Mouse (Mus musculus) induced T-regulatory cell, adult 2 months (primary cell): ENCODE measurements around the gene Lmbrd1.
"Not testable (repeated sequence)": the region's sequence is repeated elsewhere in the genome, so short reads cannot be mapped to it uniquely, and the experiment has no call there.

ENCODE experiments used
- DNase-seq: peaks from one replicate; pipeline ENCODE4 v3.0.0-alpha.2; 2012; ENCODE audit warnings: low read depth

Gene Lmbrd1

GRCm38 (mm10) chr1:24678205-24678917 is at the start of gene Lmbrd1:
Lmbrd1 (plus strand) TSS chr1:24678630.
- peak; percentile 97 for DNase-seq

DNA sequence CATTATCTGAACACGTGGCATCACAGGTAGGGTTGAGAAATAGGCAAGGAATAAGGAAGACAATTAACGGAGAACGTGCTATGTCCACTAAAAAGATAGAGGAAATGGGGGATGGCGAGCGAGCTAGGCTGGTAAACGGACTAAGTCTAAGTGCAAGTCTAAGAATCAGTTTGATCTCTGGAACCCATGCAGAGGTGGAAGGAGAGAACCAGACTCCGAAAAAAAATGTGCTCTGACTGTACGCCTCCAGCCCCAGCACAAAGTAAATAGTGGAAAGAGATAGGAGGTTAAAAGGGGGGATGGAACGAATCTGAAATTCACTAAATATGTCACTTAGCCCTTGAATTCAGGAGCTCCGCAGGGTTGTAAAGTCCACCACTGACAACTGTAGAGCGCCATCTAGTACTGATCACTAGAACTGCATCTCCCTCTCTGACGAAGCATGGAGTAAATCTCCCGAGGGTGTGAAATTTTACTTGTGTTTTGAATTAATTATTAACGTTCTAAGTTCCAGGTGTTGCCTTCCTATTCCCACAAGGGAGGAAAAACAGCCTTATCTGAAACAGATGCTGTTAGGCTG is 44.8 kb upstream of the Lmbrd1 start:
- DNase-seq, result peak; percentile 0

- no peak for DNase-seq
Observed at GRCm38 (mm10) chr1:24650100-24650499, 28.3 kb upstream of the Lmbrd1 start.

GRCm38 (mm10) chr1:24659914-24660313 is 18.5 kb upstream of the Lmbrd1 start:
- DNase-seq, result no peak

GRCm38 (mm10) chr1:24660662-24661061 is 17.8 kb upstream of the Lmbrd1 start:
- DNase-seq, result not testable (repeated sequence)

DNA sequence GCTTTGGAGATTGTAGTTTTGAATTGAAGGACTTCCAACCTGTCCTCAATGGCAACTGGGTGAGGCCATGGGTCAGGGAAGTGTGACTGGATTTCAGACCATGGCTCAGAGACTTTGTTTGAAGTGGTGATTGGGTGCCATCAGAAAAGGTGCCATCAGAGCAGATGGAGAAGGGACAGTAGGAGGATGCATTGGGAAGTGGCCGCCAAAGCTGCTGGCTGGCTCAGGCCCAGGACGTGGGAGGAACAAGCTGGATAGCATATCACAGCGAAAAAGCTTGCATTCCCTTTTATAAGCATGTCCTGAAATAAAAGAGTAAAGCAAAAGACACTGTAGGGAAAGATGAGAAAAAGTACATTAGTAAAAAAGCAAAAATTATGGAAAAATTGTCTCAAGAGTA is 16.9 kb upstream of the Lmbrd1 start:
- no peak for DNase-seq

- no peak for DNase-seq
Observed at GRCm38 (mm10) chr1:24664158-24664557, 14.3 kb upstream of the Lmbrd1 start.

DNA sequence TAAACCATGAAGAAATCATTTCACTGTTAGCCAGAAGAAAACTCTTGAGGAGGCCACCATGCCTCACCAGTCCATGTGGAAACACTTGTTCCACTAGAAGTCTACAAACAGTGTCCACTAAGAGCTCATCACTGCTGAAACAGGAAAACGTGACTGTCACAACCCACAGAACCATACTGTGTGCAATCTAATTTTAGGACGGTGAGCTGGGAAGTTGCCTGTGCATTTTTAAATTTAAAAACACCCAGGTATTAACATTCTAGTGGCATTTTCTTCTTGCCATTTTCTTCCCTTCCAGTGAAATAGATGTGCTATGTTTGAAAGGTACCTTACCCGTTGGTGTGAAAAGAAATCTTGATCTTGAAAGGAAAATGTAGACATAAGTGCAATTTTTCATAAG is 5.2 kb upstream of the Lmbrd1 start:
- no peak for DNase-seq

DNA sequence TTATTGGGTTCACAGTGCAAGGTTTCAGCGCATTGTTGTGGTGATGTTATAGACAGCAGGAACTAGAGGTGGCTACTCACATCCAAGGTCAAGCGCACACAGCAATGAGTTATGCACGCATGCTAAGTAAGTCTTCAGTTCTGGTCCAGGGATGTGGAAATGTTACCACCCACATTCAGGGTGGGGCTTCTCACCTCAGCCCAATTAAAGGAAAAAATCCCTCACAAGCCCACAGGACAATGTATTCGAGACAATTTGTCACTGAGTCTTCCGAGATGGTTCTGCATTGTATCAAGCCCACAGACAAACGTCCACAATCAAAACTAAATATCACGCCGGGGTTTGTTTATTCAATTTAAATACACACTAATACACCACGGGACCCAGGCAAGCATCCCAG is 724 bp upstream of the Lmbrd1 start:
- no peak for DNase-seq

DNA sequence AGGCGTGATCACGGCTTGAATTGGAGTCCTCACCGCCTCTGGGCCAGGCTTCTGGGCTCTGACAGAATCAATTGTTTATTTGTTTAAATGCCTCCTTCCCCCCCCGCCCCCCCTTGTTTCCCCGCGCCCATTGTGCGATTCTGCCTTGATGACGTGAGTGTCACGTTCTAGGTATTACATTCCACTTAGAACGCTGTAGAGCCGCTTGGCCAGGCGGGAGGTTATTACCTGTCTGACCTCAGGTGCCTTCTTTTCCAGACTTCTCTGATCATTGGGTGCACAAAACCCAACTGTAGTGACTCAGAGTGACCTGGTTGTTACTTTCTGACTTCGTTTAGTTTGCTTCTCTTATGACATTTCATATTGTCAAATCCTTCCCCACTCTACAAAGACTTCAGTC is 641 bp downstream of the Lmbrd1 start:
- DNase-seq, result peak; percentile 73

DNA sequence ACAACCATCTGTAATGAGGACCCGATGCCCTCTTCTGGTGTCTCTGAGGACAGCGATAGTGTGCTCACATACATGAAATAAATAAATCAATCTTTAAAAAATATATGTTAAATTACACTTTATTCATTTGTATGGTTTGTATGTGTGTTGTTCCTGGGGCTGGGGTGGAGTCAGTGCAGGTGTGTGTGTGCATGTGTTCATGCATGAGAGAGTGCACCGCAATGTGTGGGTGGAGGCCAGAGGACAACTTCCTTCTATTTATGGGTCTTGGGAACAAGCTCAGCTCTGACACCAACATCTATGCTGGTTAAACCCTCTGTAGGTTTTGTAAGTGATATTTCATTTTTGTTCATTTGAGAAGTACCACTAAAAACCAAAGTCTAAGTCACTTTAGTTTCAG is 2.6 kb downstream of the Lmbrd1 start:
- DNase-seq, result peak; percentile 14

DNA sequence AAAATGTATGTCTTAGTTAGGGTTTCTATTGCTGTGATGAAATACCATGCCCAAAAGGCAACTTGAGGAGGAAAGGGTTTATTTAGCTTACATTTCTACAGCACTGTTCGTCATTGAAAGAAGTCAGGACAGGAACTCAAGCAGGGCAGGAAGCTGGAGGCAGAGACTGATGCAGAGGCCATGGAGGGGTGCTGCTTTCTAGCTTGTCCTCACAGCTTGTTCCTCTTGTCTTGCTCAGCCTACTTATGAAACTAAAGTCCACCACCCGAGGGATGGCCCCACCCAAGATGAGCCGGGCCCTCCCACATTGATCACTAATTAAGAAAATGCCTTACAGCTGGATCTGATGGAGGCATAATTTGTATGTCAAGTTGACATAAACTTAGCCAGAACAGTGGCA is 3.5 kb downstream of the Lmbrd1 start:
- DNase-seq, result no peak

DNA sequence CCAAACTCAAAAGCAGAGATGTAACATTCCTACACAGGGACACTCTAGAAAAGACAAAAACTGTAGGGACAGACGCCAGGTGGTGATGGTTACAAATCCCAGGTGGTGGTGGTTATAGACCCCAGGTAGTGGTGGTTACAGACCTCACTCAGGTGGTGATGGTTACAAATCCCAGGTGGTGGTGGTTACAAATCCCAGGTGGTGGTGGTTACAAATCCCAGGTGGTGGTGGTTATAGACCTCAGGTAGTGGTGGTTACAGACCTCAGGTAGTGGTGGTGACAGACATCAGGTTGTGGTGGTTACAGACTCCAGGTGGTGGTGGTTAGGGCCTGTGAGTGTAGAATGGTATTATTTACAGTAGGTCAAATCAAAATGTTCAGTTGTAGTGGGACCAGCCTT is 5.5 kb downstream of the Lmbrd1 start:
- DNase-seq, result peak; percentile 64

GRCm38 (mm10) chr1:24685606-24686005 is 7.2 kb downstream of the Lmbrd1 start:
- DNase-seq, result no peak

- no peak for DNase-seq
Observed at GRCm38 (mm10) chr1:24686235-24687021, 8.0 kb downstream of the Lmbrd1 start.

- no peak for DNase-seq
Observed at GRCm38 (mm10) chr1:24697677-24698076, 19.2 kb downstream of the Lmbrd1 start.

- DNase-seq, result no peak
Observed at GRCm38 (mm10) chr1:24698146-24698880, 19.9 kb downstream of the Lmbrd1 start.

DNA sequence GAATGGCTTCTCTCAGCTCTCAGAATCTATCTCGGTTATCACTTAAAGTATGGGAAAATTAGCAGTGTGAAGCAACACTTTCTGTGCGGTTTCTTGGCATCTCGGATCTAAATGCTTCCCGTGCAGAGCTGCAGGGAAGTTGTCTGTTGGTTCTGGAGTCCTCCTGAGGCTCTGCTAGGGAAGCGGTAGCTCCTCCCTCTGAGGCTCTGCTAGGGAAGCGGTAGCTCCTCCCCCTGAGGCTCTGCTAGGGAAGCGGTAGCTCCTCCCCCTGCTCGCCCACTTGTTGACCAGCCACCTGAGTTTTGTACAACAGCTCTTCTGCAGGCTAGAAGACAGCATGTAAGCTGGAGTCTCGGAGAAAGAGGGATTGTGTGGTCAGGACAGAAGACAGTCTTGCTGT is 20.9 kb downstream of the Lmbrd1 start:
- peak; percentile 13 for DNase-seq

DNA sequence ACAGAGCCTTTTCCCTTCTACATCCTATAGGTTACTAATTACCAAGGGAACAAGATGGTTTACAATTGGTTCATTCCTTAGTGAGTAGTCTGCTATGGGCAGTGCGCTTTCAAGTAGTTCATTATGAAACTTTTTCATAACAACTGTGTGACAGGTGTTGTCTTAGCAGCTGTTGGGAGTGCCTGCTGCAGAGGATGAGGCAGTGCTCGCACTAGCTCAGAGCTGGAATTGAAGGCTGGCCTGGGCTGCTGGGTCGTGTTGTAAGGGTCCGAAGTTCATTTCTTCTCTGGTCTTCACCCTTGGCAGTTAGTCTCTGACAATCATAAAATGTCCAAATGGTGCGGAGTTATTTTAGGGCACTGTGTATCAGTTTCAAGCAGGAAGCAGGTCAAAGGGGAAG is 21.8 kb downstream of the Lmbrd1 start:
- no peak for DNase-seq

DNA sequence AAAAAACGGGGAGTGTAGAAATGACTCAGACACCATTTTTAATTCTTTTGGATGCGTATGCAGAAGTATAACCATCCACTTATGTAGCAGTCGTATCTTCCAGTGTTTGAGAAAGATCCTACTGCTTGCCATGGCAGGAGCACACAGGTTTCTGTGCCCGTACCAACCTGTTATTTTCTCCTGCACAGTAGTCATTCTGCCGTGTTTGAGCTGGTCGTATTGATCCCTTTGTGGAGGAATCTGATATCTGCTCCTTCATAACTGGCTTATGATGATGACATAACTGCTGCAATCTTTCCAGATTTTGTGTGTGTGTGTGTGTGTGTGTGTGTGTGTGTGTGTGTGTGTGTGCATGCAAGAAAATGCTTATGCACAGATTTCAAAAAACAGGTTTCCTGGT is 25.4 kb downstream of the Lmbrd1 start:
- DNase-seq, result no peak

- DNase-seq, result no peak
Observed at GRCm38 (mm10) chr1:24716301-24716700, 37.9 kb downstream of the Lmbrd1 start.

DNA sequence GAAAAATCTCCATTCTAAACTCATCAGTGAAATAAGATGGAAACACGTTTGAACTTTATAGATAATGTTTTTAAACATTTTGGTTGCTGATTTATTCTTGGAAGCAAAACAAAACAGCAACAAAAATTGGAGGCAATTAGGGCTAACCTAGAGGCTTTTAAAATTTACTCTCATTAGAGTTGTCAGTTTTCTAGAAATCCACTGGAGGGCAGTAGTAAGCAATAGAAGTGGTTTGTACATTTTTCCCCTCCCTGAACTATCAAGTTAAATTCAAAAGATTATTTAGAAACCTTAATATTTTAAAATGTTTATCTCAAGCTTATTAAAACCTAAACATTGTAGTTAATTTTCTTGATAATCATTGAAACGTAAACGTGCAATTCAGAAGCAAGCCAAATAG is 41.2 kb downstream of the Lmbrd1 start:
- peak; percentile 18 for DNase-seq

DNA sequence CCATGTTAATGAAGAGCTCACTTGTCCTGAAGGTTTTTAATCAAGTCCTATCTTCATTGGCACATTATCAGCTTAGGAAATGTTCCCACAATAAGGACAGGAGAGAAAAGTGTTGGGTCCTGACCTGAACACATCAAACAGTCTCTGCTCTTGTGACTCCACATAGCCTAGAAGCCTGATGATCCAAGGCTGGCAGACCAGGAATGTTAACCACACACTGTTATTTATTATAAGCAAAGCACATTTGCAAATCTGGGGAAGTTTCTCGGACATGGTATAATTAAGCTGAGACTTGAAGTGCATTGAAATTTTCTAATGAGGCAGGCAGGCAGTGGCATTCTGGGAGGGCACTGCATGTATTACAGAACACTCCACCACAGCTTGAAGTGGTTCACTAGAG is 41.8 kb downstream of the Lmbrd1 start:
- DNase-seq, result no peak
